Mouse (Mus musculus) forebrain, embryonic 12.5 days (tissue): ENCODE measurements around the gene Itpkc. TPM values are rescaled to one million over a fixed set of nuclear protein-coding genes. Genes with fewer than 3 reads are reported as not detected.
"Not testable (repeated sequence)": the region's sequence is repeated elsewhere in the genome, so short reads cannot be mapped to it uniquely, and the experiment has no call there.

Experiments
- ATAC-seq: fragments of 200-750 bp; cut with Nextera tagmentation; 2 replicates; pipeline ENCODE4 v1.8.0; 2017; ENCODE audit warnings: moderate TSS enrichment; ENCODE audit not compliant: low FRiP score
- H3K27ac ChIP-seq: fragments of 300-500 bp; sonication (generic); 2 replicates; pipeline ENCODE4 v1.5.1; 2016; ENCODE audit warnings: mild to moderate bottlenecking
- H3K27me3 ChIP-seq: fragments of 300-500 bp; sonication (generic); 2 replicates; pipeline ENCODE4 v1.6.1; 2016; ENCODE audit warnings: mild to moderate bottlenecking
- H3K36me3 ChIP-seq: fragments of 300-500 bp; sonication (generic); replicated peaks from 2 replicates; pipeline ENCODE4 v1.6.1; 2016; ENCODE audit warnings: mild to moderate bottlenecking
- H3K4me1 ChIP-seq: fragments of 300-500 bp; sonication (generic); 2 replicates; pipeline ENCODE4 v1.6.1; 2016
- H3K4me2 ChIP-seq: fragments of 300-500 bp; sonication (generic); 2 replicates; pipeline ENCODE4 v1.6.1; 2016; ENCODE audit warnings: mild to moderate bottlenecking, moderate library complexity
- H3K4me3 ChIP-seq: fragments of 300-500 bp; sonication (generic); replicated peaks from 2 replicates; pipeline ENCODE4 v1.5.1; 2016; ENCODE audit warnings: mild to moderate bottlenecking
- H3K9ac ChIP-seq: fragments of 300-500 bp; sonication (generic); 2 replicates; pipeline ENCODE4 v1.6.1; 2016; ENCODE audit warnings: mild to moderate bottlenecking
- H3K9me3 ChIP-seq: fragments of 300-500 bp; sonication (generic); 2 replicates; pipeline ENCODE4 v1.6.1; 2016
- WGBS: fragments of 180-500 bp; shearing (Covaris S2); methylation state at CpG from one replicate; pipeline ENCODE4 v1.1.7; 2016; 5-methylcytosine and 5-hydroxymethylcytosine counted together
- polyA plus RNA-seq: library from polyadenylated mRNA; unstranded; fragments of >200 nt; fragmentation: Nextera tagmentation; extraction: Ambion mirVana; gene quantifications from 2 replicates; pipeline ENCODE4 v1.2.1, GENCODE M21; 2016

Gene Itpkc
- polyA plus RNA-seq, 1 experiment from 2014 or later = 7.5 TPM

DNA sequence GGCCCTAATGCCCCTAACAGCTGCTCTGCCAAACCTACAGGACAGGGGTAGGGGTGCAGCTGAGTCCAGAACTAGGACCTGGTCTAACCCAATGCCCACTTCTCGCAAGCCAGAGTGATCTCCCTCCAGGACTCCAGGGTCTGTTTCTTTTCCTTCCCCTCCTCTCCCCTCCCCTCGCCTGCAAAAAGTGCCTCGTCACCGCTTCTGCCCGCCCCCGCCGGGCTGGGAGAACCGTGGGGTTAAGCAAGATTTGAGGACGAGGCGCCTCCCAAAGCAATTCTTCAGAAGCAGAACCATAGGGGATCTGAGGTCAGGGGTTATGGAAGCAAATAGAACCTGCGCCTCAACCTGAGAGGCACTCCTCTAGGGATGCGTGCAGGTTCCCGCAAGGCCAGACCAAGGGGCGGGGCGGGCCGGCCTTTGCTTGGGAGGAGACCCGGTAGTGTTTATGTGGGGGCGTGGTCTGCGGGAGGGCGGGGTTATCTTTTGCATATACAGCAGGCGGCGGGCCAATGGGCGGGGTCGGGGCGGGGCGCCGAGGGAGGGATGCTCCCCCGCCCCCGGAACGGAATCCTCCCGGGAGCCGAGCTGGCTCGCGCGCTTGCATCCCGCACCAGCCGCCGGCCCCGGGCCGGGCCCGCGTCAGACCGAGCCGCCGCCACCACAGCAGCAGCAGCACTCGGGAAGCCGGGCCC is 29.9 kb upstream of the Itpkc start, which contains the start of gene Numbl:
Numbl (plus strand) TSS at position 229 of the 695 bp plus-strand sequence.
- H3K27ac ChIP-seq = peak within 1 kb of the TSS; percentile 95
- peak; percentile 84 for ATAC-seq
- H3K4me2 ChIP-seq = peak within 1 kb of the TSS; percentile 80
- peak within 1 kb of the TSS; percentile 92 for H3K4me3 ChIP-seq
- no peaks in the 10 kb centered on the region for H3K9me3 ChIP-seq
- peaks cover 20% of the 10 kb centered on the region for H3K36me3 ChIP-seq
- peak within 1 kb of the TSS; percentile 97 for H3K9ac ChIP-seq
- H3K27me3 ChIP-seq = no peaks in the 10 kb centered on the region
- WGBS = under 1% methylated on average over 44 of the region's 47 CpGs
- H3K4me1 ChIP-seq = peaks cover 56% of the 10 kb centered on the region

DNA sequence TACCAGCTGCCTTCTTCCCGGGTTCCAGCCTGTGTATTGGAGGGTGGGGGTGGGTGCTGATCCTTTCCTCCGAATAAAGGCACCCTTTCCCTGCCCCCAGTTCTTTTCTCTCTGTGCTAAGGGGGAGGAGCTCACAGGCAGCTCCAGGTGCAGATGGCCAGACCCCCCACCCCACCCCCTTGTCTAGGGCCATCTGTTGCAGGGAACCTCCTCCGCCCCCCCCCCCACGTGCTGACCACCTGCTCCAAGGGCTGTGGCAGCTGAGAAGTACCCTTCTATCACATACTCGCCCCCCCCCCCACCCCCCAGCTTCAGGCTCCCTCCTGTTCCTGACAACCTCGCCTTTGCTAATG is 29.4 kb upstream of the Itpkc start:
- Histone ChIP-seq H3K27ac (peak overlapping the region; percentile 95), H3K9ac (peak overlapping the region; percentile 97), H3K36me3 (peaks cover 20% of the 10 kb centered on the region), H3K9me3 (no peaks in the 10 kb centered on the region), H3K4me1 (peaks cover 56% of the 10 kb centered on the region), H3K4me3 (peak overlapping the region; percentile 92), H3K4me2 (peak overlapping the region; percentile 80), H3K27me3 (no peaks in the 10 kb centered on the region)
- peak; percentile 46 for ATAC-seq
- WGBS = 3% methylated on average over 4 of the region's 6 CpGs

DNA sequence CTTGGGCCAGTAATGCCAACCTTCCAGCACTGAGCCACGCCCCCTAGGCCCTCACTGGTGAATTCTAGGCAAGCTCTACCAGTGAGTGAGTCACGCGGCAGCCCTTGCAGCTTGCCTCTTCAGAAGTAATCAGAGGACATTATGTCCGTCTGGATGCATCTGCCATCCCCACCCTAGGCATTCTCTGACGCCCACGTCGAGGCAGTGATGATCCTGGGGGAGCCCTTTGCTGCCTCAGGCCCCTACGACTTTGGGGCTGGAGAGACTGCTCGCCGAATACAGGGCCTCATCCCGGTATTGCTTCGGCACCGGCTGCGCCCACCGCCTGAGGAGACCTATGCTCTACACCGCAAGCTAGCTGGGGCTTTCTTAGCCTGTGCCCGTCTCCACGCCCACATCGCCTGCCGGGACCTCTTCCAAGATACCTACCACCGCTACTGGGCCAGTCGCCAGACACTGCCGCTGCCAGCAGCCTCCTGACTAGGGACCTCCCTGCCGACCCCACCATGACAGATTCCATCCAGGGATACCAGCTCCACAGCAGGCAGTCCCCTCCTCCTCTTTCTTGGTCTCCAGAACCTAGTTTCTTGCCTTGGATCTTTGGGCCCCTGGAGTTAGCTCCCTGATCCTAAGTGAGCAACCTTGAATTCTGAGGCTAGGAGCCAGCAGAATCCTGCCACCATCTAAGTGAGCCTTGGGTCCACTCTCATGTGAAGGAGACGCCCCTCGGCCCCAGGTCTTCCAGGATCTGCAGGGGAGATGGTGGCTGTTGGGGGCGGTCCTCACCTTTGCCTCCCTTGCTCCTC is 28.8 kb upstream of the Itpkc start:
- Histone ChIP-seq H3K27me3 (no peaks in the 10 kb centered on the region), H3K4me3 (peak overlapping the region; percentile 92), H3K36me3 (peaks cover 20% of the 10 kb centered on the region), H3K9ac (peak overlapping the region; percentile 97; the same call in 1 of the 2 replicates), H3K27ac (peak overlapping the region; percentile 95), H3K4me1 (peaks cover 56% of the 10 kb centered on the region), H3K9me3 (no peaks in the 10 kb centered on the region), H3K4me2 (peak overlapping the region; percentile 80)
- WGBS = 10% methylated on average over 27 of the region's 27 CpGs
- ATAC-seq = peak; percentile 6; the same call in 1 of the 2 replicates

GRCm38 (mm10) chr7:27255721-27256120 is 27.3 kb upstream of the Itpkc start:
- WGBS = 85% methylated on average over 3 of the region's 3 CpGs
- no peak overlapping the region for H3K4me2 ChIP-seq
- no peak overlapping the region for H3K9ac ChIP-seq
- ATAC-seq = no peak
- H3K4me3 ChIP-seq = no peak overlapping the region
- H3K27me3 ChIP-seq = no peaks in the 10 kb centered on the region
- H3K36me3 ChIP-seq = peaks cover 18% of the 10 kb centered on the region
- H3K27ac ChIP-seq = no peak overlapping the region
- H3K4me1 ChIP-seq = peaks cover 42% of the 10 kb centered on the region
- H3K9me3 ChIP-seq = no peaks in the 10 kb centered on the region

- Histone ChIP-seq H3K4me2 (no peak overlapping the region), H3K27me3 (no peaks in the 10 kb centered on the region), H3K4me1 (peaks cover 12% of the 10 kb centered on the region), H3K4me3 (no peak overlapping the region), H3K36me3 (peaks cover 26% of the 10 kb centered on the region), H3K27ac (no peak overlapping the region), H3K9ac (no peak overlapping the region), H3K9me3 (no peaks in the 10 kb centered on the region)
- 93% methylated on average over 6 of the region's 6 CpGs for WGBS
- no peak for ATAC-seq
Measured at GRCm38 (mm10) chr7:27251946-27252345, 23.5 kb upstream of the Itpkc start.

DNA sequence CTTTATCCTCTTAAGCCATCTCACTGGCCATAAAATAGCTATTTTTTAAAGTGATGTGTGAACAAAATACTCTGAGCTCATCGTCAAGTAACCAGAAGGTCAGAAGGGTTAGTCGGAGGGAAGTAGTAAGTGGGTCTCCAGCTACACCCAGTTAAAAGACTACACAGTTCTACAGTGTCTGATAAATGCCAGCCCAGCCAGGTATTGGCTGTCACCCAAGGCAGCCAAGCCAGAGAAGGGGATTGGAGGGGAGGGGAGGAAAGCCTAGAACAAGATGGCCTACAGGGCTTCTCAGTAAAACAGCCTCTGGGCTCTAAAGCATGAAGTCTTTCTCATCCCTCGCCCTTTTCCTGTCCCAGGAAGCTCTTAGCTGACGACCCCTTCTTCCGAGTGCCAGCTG is 21.5 kb upstream of the Itpkc start:
- Histone ChIP-seq H3K4me2 (no peak overlapping the region), H3K4me3 (no peak overlapping the region), H3K9ac (no peak overlapping the region), H3K4me1 (no peaks in the 10 kb centered on the region), H3K36me3 (peaks cover 39% of the 10 kb centered on the region), H3K27ac (no peak overlapping the region), H3K27me3 (no peaks in the 10 kb centered on the region), H3K9me3 (no peaks in the 10 kb centered on the region)
- ATAC-seq = no peak
- 91% methylated on average over 5 of the region's 5 CpGs for WGBS

DNA sequence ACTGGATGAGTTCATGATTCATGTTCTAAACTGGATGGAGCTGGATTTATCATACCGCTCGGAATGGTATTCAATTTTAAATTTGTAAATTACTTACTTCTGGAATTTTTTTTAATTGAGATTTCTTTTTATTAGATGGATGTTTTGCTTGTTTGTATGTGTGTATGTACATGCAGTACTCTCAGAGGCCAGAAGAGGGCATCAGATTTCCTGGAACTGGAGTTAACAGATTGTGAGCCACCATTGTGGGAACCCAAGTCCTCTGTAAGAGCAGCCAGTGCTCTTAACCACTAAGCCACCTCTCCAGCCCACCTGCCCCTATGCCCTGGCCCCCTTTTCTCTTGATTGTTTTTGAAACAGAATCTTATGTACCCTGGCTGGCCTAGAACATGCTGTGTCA is 20.7 kb upstream of the Itpkc start:
- H3K9ac ChIP-seq = no peak overlapping the region
- H3K27me3 ChIP-seq = no peaks in the 10 kb centered on the region
- 86% methylated on average over 2 of the region's 2 CpGs for WGBS
- H3K9me3 ChIP-seq = no peaks in the 10 kb centered on the region
- H3K4me2 ChIP-seq = no peak overlapping the region
- no peaks in the 10 kb centered on the region for H3K4me1 ChIP-seq
- H3K27ac ChIP-seq = no peak overlapping the region
- no peak overlapping the region for H3K4me3 ChIP-seq
- peaks cover 43% of the 10 kb centered on the region for H3K36me3 ChIP-seq
- ATAC-seq = no peak

DNA sequence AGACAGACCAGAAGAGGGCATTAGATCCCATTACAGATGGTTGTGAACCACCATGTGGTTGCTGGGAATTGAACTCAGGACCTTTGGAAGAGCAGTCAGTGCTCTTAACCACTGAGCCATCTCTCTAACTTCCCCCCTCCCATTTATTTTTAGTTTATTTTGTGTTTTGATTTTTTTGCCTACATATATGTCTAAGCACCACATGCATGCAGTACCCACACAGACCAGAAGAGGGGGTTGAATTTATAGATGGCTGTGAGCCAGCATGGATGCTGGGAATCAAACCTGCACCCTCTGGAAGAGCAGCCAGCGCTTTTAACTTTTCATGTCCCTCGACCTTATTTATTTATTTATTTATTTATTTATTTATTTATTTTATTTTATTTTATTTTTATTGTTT is 15.6 kb upstream of the Itpkc start:
- WGBS = 81% methylated on average over 2 of the region's 2 CpGs

DNA sequence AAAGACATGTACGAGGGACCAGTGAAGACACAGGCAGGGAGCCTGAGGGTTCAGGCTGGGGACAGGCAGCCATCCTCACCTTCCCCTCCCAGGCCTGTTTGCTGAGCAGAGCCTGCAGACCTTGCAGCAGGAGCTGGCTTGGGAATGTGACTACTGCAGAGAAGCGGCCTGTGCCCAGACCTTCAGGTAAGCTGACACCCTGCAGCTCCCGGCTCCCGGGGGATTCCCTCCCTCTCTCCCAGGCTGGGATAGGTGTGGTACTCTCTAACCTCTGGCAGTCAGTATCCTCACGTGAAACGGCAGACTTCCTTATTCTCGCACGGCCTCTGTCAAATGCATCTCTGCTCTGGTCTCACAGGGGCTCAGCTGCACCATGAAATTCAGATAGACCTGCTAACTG is 14.8 kb upstream of the Itpkc start:
- no peak overlapping the region for H3K27ac ChIP-seq
- H3K4me1 ChIP-seq = no peaks in the 10 kb centered on the region
- H3K36me3 ChIP-seq = peaks cover 60% of the 10 kb centered on the region
- no peak for ATAC-seq
- H3K27me3 ChIP-seq = no peaks in the 10 kb centered on the region
- no peak overlapping the region for H3K9ac ChIP-seq
- 73% methylated on average over 8 of the region's 8 CpGs for WGBS
- H3K4me3 ChIP-seq = no peak overlapping the region
- no peak overlapping the region for H3K4me2 ChIP-seq
- H3K9me3 ChIP-seq = no peaks in the 10 kb centered on the region

More for the DNA sequence above, 15.6 kb upstream of the Itpkc start:
- H3K4me2 ChIP-seq, ATAC-seq, H3K4me1 ChIP-seq, H3K4me3 ChIP-seq, H3K9me3 ChIP-seq, H3K9ac ChIP-seq, H3K27me3 ChIP-seq, H3K27ac ChIP-seq: not testable (repeated sequence)
- H3K36me3 ChIP-seq = peaks cover 60% of the 10 kb centered on the region

DNA sequence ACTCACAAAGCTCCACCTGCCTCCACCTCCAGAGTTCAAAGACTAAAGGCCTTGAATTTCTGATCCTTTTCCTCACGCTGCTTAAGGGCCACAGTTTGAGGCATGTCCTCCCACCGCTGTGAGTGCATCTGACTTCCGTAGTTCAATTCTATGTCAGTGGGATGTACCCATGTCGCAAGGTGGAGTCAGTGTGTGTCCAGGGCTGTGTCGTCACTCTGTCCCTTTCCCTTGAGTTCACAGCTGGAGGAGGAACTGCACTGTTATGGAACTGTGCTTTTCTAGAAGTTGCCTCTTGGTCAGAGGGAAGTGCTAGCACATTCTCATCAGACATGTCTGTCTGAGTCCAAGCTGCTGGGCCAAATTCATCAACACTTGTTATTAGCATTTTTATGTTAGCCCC is 10.1 kb upstream of the Itpkc start:
- WGBS = 88% methylated on average over 5 of the region's 5 CpGs
- no peak overlapping the region for H3K4me3 ChIP-seq
- H3K27ac ChIP-seq = no peak overlapping the region
- peaks cover 42% of the 10 kb centered on the region for H3K36me3 ChIP-seq
- H3K27me3 ChIP-seq = no peaks in the 10 kb centered on the region
- no peak overlapping the region for H3K9ac ChIP-seq
- H3K4me2 ChIP-seq = no peak overlapping the region
- no peak for ATAC-seq
- no peaks in the 10 kb centered on the region for H3K9me3 ChIP-seq
- peaks cover 7% of the 10 kb centered on the region for H3K4me1 ChIP-seq

DNA sequence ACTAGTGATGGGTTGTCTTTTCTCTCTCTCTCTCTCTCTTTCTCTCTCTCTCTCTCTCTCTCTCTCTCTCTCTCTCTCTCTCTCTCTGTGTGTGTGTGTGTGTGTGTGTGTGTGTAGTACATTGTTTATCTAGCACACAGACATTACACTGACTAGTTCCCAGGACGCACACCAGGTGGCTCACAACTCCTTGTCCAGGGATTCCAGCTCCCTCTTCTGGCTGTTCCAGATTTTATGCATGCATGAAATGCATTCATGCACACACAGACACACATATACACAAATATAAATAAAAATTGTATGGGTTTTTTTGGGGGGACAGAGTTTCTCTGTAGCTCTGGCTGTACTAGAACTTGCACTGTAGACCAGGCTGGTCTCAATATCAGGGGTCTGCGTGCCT is 9.1 kb upstream of the Itpkc start:
- Histone ChIP-seq H3K27me3 (no peaks in the 10 kb centered on the region), H3K4me2 (no peak overlapping the region), H3K4me3 (no peak overlapping the region), H3K9ac (no peak overlapping the region), H3K9me3 (no peaks in the 10 kb centered on the region), H3K4me1 (peaks cover 11% of the 10 kb centered on the region), H3K36me3 (peaks cover 33% of the 10 kb centered on the region), H3K27ac (no peak overlapping the region)
- no peak for ATAC-seq
- 81% methylated on average over 2 of the region's 2 CpGs for WGBS

- Histone ChIP-seq H3K4me2 (no peak overlapping the region), H3K9me3 (no peaks in the 10 kb centered on the region), H3K9ac (no peak overlapping the region), H3K4me1 (peaks cover 13% of the 10 kb centered on the region), H3K4me3 (no peak overlapping the region), H3K27ac (no peak overlapping the region), H3K36me3 (peaks cover 20% of the 10 kb centered on the region; the same call in 1 of the 2 replicates), H3K27me3 (no peaks in the 10 kb centered on the region)
- no peak for ATAC-seq
- WGBS = 95% methylated on average over 2 of the region's 2 CpGs
Measured at GRCm38 (mm10) chr7:27235726-27236125, 7.3 kb upstream of the Itpkc start.
